Mouse (Mus musculus): ENCODE results near the gene Capn10. TPM values are rescaled to one million over a fixed set of nuclear protein-coding genes. Genes with fewer than 3 reads are reported as not detected.
A peak's percentile ranks its signal among the peaks of the same experiment; 100 is the strongest.

Gene Capn10
- 1 to 10 TPM; 5.5 to 7.9 TPM for total RNA-seq (2021)
- long read RNA-seq, experiment 1, transcript Capn10-201 (12 exons, 2,902 nt): major isoform, 15 of 18 reads
- long read RNA-seq, experiment 1, partial matches to known transcripts: 1 of 18 reads
- long read RNA-seq, experiment 1, other reads (novel, unspliced or antisense): 1 of 18 reads
- long read RNA-seq, experiment 2, transcript Capn10-201 (12 exons, 2,902 nt): major isoform, 8 of 9 reads
- long read RNA-seq, experiment 2, partial matches to known transcripts: 0 of 9 reads
- long read RNA-seq, experiment 2, other reads (novel, unspliced or antisense): 0 of 9 reads

- peak; percentile 82 for DNase-seq
These were observed at the start of gene Capn10 for GRCm38 (mm10) chr1:92934182-92934827. Capn10 (plus strand) TSS chr1:92934376.

- no peak for DNase-seq
These were observed 45.1 kb upstream of the Capn10 start for GRCm38 (mm10) chr1:92888901-92889655.

- DNase-seq: no peak
These were observed 41.4 kb upstream of the Capn10 start for GRCm38 (mm10) chr1:92892791-92893190.

GRCm38 (mm10) chr1:92893896-92894295, 40.3 kb upstream of the Capn10 start:
- no peak for DNase-seq

- peak; percentile 75 for DNase-seq
These were observed 39.1 kb upstream of the Capn10 start for GRCm38 (mm10) chr1:92895089-92895488.

GRCm38 (mm10) chr1:92902786-92903185, 31.4 kb upstream of the Capn10 start, which contains the start of gene Ankmy1:
Ankmy1 (minus strand) TSS chr1:92902906.
- DNase-seq: peak; percentile 42

- peak; percentile 0 for DNase-seq
These were observed 30.5 kb upstream of the Capn10 start for GRCm38 (mm10) chr1:92903627-92904026.

- DNase-seq: peak; percentile 15
These were observed 28.4 kb upstream of the Capn10 start for GRCm38 (mm10) chr1:92905703-92906310.

GRCm38 (mm10) chr1:92906779-92907631, 27.2 kb upstream of the Capn10 start, which contains the start of gene Dusp28:
Dusp28 (plus strand) TSS chr1:92906981.
- peak; percentile 86 for DNase-seq

GRCm38 (mm10) chr1:92907632-92908360, 26.4 kb upstream of the Capn10 start:
- peak; percentile 1 for DNase-seq

- DNase-seq: no peak
These were observed 25.5 kb upstream of the Capn10 start for GRCm38 (mm10) chr1:92908664-92909063.

- peak; percentile 1 for DNase-seq
These were observed 25.1 kb upstream of the Capn10 start for GRCm38 (mm10) chr1:92909068-92909467.

GRCm38 (mm10) chr1:92910239-92910885, 23.8 kb upstream of the Capn10 start, which contains the start of gene Rnpepl1:
Rnpepl1 (plus strand) TSS chr1:92910783.
- peak; percentile 78 for DNase-seq

GRCm38 (mm10) chr1:92910925-92911720, 23.1 kb upstream of the Capn10 start:
- peak; percentile 75 for DNase-seq

- DNase-seq: no peak
These were observed 22.4 kb upstream of the Capn10 start for GRCm38 (mm10) chr1:92911721-92912138.

GRCm38 (mm10) chr1:92912286-92912685, 21.9 kb upstream of the Capn10 start:
- no peak for DNase-seq

- no peak for DNase-seq
These were observed 19.9 kb upstream of the Capn10 start for GRCm38 (mm10) chr1:92914239-92914638.

- DNase-seq: no peak
These were observed 19.2 kb upstream of the Capn10 start for GRCm38 (mm10) chr1:92914993-92915392.

GRCm38 (mm10) chr1:92916725-92917124, 17.5 kb upstream of the Capn10 start:
- no peak for DNase-seq
